Mouse (Mus musculus) forebrain, embryonic 11.5 days (tissue): ENCODE data around the gene Arid1b. TPM values are rescaled to one million over a fixed set of nuclear protein-coding genes. Genes with fewer than 3 reads are reported as not detected.

Source experiments
- ATAC-seq: fragments of 200-750 bp; cut with Nextera tagmentation; replicated peaks from 2 replicates; pipeline ENCODE4 v1.8.0; 2017; ENCODE audit warnings: moderate TSS enrichment; ENCODE audit not compliant: low FRiP score
- DNase-seq: peaks from one replicate; pipeline ENCODE4 v3.0.0-alpha.2; 2017; ENCODE audit warnings: low spot score
- H3K27ac ChIP-seq: fragments of 300-500 bp; sonication (generic); 2 replicates; pipeline ENCODE4 v1.5.1; 2014; ENCODE audit warnings: low read depth, low read length
- H3K27me3 ChIP-seq: fragments of 300-500 bp; sonication (generic); 2 replicates; pipeline ENCODE4 v1.6.1; 2014; ENCODE audit warnings: mild to moderate bottlenecking, low read length, mixed read lengths; ENCODE audit not compliant: control insufficient read depth, insufficient read depth
- H3K36me3 ChIP-seq: fragments of 300-500 bp; sonication (generic); 2 replicates; pipeline ENCODE4 v1.6.1; 2014; ENCODE audit warnings: mild to moderate bottlenecking, low read length, moderate library complexity, mixed read lengths; ENCODE audit not compliant: control insufficient read depth, insufficient read depth
- H3K4me1 ChIP-seq: fragments of 300-500 bp; sonication (generic); replicated peaks from 2 replicates; pipeline ENCODE4 v1.6.1; 2014; ENCODE audit warnings: low read length, mixed read lengths; ENCODE audit not compliant: control insufficient read depth, insufficient read depth
- H3K4me2 ChIP-seq: fragments of 300-500 bp; sonication (generic); 2 replicates; pipeline ENCODE4 v1.6.1; 2014; ENCODE audit warnings: low read depth, mild to moderate bottlenecking, low read length, moderate library complexity, mixed read lengths; ENCODE audit not compliant: severe bottlenecking
- H3K4me3 ChIP-seq: fragments of 300-500 bp; sonication (generic); 2 replicates; pipeline ENCODE4 v1.5.1; 2014; ENCODE audit warnings: low read depth, low read length
- H3K9ac ChIP-seq: fragments of 300-500 bp; sonication (generic); 2 replicates; pipeline ENCODE4 v1.6.1; 2014; ENCODE audit warnings: low read length
- H3K9me3 ChIP-seq: fragments of 300-500 bp; sonication (generic); 2 replicates; pipeline ENCODE4 v1.6.1; 2016; ENCODE audit warnings: low read length, mixed read lengths; ENCODE audit not compliant: control insufficient read depth
- WGBS: fragments of 180-500 bp; shearing (Covaris S2); extraction: QIAGEN DNeasy Blood & Tissue Kit; methylation state at CpG from one replicate; pipeline ENCODE4 v1.1.7; 2014; 5-methylcytosine and 5-hydroxymethylcytosine counted together
- polyA plus RNA-seq: library from polyadenylated mRNA; unstranded; fragments of >200 nt; fragmentation: Nextera tagmentation; extraction: Ambion mirVana; gene quantifications from 2 replicates; pipeline ENCODE4 v1.2.1, GENCODE M21; 2014

The Arid1b gene
- polyA plus RNA-seq, 1 experiment from 2014 or later, result 16.3 TPM

- Histone ChIP-seq H3K9me3 (no peaks in the 10 kb centered on the region), H3K4me2 (peak overlapping the region; percentile 29; the same call in 1 of the 2 replicates), H3K27me3 (no peaks in the 10 kb centered on the region), H3K4me3 (no peak overlapping the region), H3K4me1 (peaks cover 25% of the 10 kb centered on the region), H3K27ac (no peak overlapping the region), H3K36me3 (no peaks in the 10 kb centered on the region), H3K9ac (no peak overlapping the region)
- 12% methylated on average over 15 of the region's 15 CpGs for WGBS
- DNase-seq, result peak; percentile 59
- ATAC-seq, result peak; percentile 87
Measured at GRCm38 (mm10) chr17:5007156-5007658, 13.1 kb downstream of the Arid1b start.

DNA sequence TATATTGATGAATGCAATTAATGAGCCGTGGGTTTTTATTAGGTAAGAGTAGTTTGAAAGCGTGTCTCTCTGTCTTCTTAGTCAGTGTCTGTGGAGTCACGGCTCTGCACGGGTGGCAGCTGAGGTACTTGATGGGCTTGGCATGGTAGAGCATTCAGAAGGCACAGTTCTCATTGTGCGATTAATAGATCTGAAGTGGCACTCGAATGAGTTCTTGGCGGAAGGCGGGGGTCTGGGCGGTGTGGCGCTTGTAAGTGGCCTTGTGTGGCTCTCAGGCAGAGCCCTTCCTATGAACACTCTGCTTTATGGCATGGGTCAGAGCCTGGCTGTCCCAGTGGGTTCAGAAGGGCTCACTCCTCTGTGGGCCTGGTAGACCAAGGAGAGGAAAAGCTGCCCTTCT, 14.1 kb downstream of the Arid1b start:
- H3K9me3 ChIP-seq, result no peaks in the 10 kb centered on the region
- H3K36me3 ChIP-seq, result no peaks in the 10 kb centered on the region
- 45% methylated on average over 10 of the region's 10 CpGs for WGBS
- DNase-seq (peak; percentile 54), ATAC-seq (peak; percentile 47)
- H3K4me2 ChIP-seq, result no peak overlapping the region
- no peak overlapping the region for H3K9ac ChIP-seq
- no peak overlapping the region for H3K27ac ChIP-seq
- peaks cover 25% of the 10 kb centered on the region for H3K4me1 ChIP-seq
- no peaks in the 10 kb centered on the region for H3K27me3 ChIP-seq
- H3K4me3 ChIP-seq, result no peak overlapping the region

GRCm38 (mm10) chr17:5008761-5009160, 14.6 kb downstream of the Arid1b start:
- no peak overlapping the region for H3K27ac ChIP-seq
- ATAC-seq (no peak), DNase-seq (peak; percentile 42)
- H3K4me3 ChIP-seq, result no peak overlapping the region
- WGBS, result 70% methylated on average over 5 of the region's 5 CpGs
- no peaks in the 10 kb centered on the region for H3K36me3 ChIP-seq
- no peaks in the 10 kb centered on the region for H3K9me3 ChIP-seq
- H3K4me1 ChIP-seq, result peaks cover 25% of the 10 kb centered on the region
- H3K27me3 ChIP-seq, result no peaks in the 10 kb centered on the region
- no peak overlapping the region for H3K9ac ChIP-seq
- H3K4me2 ChIP-seq, result no peak overlapping the region

DNA sequence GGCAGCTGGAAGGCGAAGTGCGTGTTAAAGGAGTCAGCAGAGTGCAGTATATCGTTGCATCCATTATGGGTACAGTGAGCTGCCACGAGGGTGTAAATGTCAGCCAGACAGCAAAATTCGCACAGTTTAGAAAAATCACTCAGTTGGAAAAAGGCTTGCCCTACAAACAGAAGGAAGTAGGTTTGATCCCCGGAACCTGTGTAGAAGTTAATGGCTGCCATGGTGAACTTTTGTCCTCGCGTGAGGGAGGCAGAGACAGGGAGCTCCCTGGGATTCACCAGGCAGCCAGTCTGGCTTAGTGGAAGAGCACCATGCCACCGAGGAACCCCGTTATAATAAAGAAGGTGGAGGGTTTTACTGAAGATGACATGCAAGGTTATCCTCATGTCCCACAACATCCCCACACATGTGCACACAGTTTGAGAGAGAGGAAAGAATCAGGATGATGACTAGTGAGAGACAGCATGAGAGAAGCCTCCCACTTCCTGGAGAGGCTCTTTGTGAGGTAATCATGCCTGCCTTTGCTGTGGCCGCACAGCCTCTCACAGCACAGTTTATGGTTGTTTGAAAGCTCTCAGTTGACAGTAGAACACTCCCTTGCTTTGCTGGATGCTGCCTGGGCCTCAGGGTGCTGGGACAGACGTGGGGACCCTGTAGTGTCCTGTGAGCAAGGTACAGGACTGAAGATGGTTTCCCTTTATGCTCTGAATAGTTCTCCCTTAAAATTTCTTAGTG, 15.6 kb downstream of the Arid1b start:
- Histone ChIP-seq H3K36me3 (no peaks in the 10 kb centered on the region), H3K9ac (no peak overlapping the region), H3K4me2 (no peak overlapping the region), H3K27me3 (no peaks in the 10 kb centered on the region), H3K9me3 (no peaks in the 10 kb centered on the region), H3K4me3 (no peak overlapping the region), H3K4me1 (peaks cover 25% of the 10 kb centered on the region), H3K27ac (no peak overlapping the region)
- DNase-seq (no peak), ATAC-seq (no peak)
- WGBS, result 79% methylated on average over 12 of the region's 12 CpGs

- H3K9ac ChIP-seq, result no peak overlapping the region
- WGBS, result 84% methylated on average over 7 of the region's 7 CpGs
- peaks cover 25% of the 10 kb centered on the region for H3K4me1 ChIP-seq
- no peak for ATAC-seq
- no peak overlapping the region for H3K4me2 ChIP-seq
- H3K27me3 ChIP-seq, result no peaks in the 10 kb centered on the region
- no peak overlapping the region for H3K4me3 ChIP-seq
- no peaks in the 10 kb centered on the region for H3K36me3 ChIP-seq
- peak; percentile 46 for DNase-seq
- no peak overlapping the region for H3K27ac ChIP-seq
- no peaks in the 10 kb centered on the region for H3K9me3 ChIP-seq
Measured at GRCm38 (mm10) chr17:5010781-5011180, 16.6 kb downstream of the Arid1b start.

DNA sequence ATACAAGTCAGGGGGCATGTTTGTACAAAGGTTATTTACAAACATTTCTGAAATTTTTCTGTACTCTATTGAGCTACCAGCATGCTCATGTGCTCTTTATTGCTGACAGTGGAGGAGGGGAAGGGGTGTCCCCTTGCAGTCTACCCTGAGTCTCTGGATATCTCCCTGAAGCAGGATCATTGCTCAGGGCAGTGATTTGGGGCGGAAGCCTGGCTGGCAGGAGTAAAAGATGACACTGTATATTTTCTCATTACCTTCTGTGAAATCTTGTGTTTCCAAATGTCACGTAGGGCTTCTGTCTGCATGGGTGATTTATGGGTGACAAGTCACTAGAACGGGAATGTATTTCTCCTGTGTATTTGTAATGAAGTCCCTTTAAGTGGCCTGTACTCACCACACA, 18.0 kb downstream of the Arid1b start:
- Histone ChIP-seq H3K4me1 (peaks cover 17% of the 10 kb centered on the region), H3K9me3 (no peaks in the 10 kb centered on the region), H3K27me3 (no peaks in the 10 kb centered on the region), H3K4me3 (no peak overlapping the region), H3K27ac (no peak overlapping the region), H3K36me3 (no peaks in the 10 kb centered on the region), H3K9ac (no peak overlapping the region), H3K4me2 (no peak overlapping the region)
- no peak for ATAC-seq
- WGBS, result 86% methylated on average over 3 of the region's 3 CpGs
- DNase-seq, result no peak

DNA sequence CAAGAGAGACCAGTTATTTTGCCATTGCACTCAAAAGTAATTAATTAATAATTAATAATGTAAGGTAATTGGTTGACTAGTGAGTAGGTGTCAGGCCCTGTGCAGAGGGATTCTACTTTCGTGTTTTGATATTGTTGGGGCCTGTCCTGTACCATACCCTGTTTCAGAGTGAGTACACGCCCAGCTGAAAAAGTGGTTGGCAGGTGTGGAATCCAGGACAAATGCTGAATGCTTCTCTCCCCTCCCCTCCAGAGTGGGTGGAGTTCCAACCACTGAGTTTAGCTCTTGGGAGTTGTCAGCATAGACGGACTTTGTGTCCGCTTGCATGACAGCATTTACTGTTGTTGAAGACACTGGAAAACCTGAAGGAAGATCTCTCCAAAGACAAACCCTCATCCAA, 18.4 kb downstream of the Arid1b start:
- H3K4me2 ChIP-seq, result no peak overlapping the region
- H3K27me3 ChIP-seq, result no peaks in the 10 kb centered on the region
- no peak overlapping the region for H3K27ac ChIP-seq
- H3K9me3 ChIP-seq, result no peaks in the 10 kb centered on the region
- H3K4me3 ChIP-seq, result no peak overlapping the region
- 75% methylated on average over 4 of the region's 4 CpGs for WGBS
- DNase-seq (no peak), ATAC-seq (no peak)
- no peaks in the 10 kb centered on the region for H3K36me3 ChIP-seq
- H3K9ac ChIP-seq, result no peak overlapping the region
- H3K4me1 ChIP-seq, result peaks cover 13% of the 10 kb centered on the region

DNA sequence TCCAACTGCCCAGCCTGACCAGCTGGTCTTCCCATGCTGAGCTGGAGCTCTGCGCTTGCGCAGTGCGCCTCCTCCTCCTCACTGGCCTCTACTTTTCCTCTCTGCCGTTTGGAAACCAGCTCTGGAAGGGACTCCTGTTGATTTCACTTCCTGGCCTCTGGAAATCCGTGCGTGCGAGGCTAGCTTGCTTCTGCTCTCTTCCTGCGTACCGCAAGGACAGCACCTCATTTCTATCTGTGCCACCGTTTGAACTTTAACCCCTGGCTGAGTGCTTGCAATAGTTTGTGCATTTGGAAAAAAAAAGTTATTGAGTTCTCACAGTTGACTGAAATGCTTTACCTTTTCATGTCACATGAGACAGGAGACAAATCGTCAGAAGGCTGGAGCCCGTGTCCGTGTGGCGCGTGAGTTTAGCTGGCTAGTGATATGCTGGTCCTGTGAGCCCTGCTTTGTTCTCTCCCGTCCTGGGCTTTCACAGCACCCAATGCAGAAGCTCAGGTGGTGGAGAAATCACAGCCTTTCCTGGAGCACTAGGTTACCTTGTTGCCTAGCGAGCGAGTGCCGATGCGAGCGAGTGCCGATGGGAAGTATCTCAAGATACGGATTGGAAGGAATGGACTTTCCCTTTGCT, 20.3 kb downstream of the Arid1b start:
- Histone ChIP-seq H3K9ac (no peak overlapping the region), H3K9me3 (no peaks in the 10 kb centered on the region), H3K4me2 (no peak overlapping the region), H3K4me3 (no peak overlapping the region), H3K4me1 (no peaks in the 10 kb centered on the region), H3K27me3 (no peaks in the 10 kb centered on the region), H3K27ac (no peak overlapping the region), H3K36me3 (no peaks in the 10 kb centered on the region)
- WGBS, result 85% methylated on average over 23 of the region's 23 CpGs
- DNase-seq (no peak), ATAC-seq (no peak)
